Mouse (Mus musculus): Measurements from ENCODE around the gene Gpatch1.

Gene Gpatch1

DNA sequence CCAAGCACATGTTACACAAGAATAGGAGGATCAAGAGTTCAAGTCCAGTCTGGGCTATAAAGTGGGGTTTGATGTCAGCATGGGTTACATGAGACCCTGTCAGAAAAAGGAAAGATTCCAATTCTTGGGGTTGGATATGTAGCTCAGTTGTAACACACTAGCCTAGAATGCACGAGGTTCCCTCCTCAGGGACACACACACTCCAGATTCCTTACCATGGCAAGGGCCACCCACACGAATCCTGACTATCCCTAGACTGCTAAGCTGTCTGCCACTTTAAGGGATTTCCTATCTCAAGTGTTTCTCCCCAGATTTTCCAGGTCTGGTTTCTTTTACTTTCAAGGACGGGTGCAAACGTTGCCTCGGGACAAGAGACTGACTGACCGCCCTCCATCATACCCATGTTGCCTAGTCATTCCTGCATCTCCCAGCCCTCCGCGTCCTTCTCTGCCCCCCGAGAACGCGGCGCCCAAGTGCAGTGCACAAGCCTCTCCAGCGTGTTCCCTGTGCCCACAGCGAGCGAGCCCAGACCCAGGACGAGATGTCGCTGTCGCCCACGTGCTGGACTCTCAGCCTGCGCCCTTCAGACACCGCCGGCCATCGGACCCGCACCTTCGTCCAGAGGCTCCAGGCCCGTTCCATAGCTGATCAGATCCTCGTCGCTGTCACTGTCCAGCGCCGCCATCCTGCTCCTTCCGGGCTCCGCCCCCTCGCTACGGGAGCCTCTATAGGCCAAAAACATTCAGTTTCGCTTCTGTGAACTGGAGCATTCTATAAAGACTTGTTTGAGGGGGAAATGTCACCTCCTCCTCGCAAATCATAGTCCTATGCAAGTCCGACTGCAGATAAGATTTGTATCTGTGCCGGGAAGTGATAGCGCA is at the start of gene Gpatch1:
Gene Gpatch1 (minus strand): TSS at position 712 of the 881 bp plus-strand sequence.
- peak; percentile 82 for DNase-seq (ENCODE audit: low spot score)

DNA sequence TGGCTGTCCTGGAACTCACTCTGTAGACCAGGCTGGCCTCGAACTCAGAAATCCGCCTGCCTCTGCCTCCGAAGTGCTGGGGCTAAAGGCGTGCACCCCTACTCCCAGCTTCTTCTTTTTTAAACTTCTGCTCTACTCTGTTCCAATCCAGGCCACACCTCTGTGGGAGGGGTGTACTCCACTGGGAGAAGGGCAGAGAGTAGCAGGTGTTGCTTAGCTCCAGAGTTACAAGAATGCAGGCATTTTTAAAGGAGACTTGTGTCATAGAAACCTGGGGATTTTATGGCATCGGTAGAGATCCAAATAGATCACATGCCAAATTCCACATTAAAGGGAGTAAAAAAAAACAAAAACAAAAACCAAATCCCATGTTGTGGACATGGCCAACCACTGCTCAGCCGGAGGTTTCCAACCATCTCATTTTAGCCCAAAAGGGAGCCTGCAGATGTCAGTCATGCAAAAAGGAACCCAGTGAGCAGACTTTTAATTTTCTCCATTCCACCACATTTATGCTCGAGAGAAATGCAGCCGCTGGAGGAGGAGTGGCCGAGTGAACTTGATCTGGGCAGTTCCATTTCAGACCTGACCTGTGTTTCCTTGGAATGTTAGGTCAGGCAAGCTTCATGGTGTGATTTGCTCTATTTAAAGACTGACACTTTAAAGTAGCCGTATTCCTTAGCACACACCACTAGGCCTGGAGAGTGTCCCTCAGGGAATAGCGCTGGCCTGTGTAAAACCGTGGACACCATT is 47.1 kb upstream of the Gpatch1 start:
- DNase-seq (ENCODE audit: low spot score) = no peak

DNA sequence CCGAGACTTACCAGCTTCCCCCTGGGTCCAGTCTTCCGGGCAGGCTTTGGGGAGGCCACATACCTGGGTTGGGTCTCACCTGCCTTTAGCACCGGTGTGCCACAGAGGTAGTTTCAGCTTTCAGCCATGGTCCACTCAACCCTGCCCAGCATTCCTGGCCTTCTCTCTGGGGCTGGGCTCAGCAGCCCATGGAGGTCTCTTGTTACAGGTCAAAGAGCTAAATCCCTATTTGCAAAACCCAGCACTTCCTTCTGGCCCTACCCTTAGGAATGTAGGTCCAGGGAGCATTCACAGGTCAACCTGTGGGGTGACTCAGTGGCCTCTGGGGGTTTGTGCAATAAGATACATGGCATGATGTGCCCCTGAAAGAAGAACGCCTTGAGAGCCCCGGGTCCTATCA is 44.6 kb upstream of the Gpatch1 start:
- no peak for DNase-seq (ENCODE audit: low spot score)

DNA sequence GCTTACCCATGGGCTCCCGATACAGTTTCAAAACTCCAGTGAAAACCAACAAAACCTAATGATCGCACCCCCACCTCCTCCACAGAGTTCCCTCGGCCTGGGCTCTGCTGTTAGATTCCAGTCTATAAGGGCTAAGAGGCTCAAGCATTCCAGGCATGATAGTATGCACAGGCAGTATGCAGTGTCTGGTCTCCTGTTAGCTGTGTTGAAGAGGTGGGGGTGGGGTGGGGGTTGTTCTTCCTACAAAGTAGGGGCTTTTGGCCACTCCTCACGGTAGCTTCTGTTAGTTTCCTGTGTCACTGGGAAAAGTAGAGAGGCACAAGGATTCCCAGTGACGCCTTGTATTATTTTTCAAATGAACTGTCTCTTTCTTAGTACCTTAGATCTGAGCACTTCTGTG is 44.0 kb upstream of the Gpatch1 start:
- no peak for DNase-seq (ENCODE audit: low spot score)

DNA sequence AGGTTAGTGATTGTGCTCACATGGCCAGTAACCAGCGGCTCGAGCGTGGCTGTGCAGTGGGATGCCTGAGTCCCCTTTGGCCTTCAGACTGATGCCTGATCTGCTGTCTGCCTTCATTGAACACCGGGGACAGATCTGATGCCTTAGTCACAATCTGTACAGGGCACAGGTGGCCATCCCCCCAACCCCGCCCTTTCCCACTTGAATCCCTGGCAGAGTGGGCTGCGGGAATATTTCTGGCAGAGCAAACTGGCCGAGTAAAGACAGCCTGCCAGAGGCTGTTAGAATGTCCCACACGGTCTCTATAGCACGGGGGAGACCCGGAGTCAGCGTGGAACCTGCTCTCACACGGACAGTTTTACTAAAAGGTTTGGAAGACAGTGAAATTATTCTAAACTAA is 39.4 kb upstream of the Gpatch1 start:
- no peak for DNase-seq (ENCODE audit: low spot score)

DNA sequence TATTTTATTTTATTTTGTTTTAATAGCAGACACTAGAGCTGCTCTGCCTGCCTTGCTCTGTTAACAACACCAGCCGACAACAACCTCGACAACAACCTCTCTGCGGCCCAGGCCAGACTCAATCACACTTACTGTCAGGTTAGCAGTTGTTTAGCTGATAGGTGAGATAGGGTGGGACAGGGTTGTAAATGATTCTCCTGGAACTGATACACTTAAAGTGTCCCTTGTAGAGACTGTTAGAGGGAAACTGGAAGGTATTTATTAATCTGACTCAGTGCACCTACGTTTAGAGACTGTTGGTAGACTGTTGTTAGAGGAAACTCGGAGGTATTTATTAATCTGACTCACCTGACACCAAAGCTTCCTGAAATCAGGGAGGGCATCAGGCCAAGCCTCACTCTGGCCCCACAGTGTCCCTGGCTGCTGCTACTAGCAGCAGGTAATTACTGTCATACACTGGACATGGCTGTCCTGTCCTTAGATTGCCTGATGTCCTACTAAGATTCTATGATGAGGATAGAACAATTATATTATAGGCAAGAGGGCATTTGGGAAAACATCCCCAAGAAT is 37.1 kb upstream of the Gpatch1 start:
- no peak for DNase-seq (ENCODE audit: low spot score)

DNA sequence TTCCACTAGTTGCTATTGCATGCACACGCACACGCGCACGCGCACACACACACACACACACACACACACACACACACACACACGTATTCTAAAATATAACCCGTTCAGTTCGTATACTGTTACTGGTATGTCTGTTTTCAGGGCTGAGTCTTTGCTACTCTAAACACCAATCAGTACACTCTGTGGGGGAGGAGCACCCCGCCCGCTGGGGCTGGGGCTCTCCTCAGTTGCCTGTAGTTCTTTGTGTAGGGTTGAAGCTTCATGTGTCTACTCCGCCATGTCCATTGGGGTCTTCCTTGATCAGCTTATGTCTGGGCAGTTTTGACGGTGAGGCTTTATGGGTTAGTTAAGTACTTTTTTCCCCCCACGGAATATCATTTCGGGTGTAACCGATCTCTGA is 35.1 kb upstream of the Gpatch1 start:
- DNase-seq (ENCODE audit: low spot score) = no peak

DNA sequence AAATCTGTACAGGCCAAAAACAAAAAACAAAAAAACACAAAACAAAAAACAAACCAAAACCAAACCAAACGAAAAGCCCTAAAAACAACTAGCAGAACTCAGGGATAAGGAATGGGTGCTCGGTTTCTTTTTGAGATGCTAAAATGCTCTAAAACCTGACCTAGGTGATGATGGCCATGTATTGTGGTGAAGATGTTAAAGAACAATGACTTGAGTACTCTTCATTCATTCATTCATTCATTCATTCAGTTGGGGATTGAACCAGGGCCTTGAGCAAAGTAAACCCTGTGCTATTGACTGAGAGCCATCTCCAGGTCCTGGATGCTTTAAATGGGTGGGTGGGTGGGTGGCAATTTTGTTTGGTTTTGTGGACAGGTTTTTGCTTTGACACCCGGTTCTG is 32.9 kb upstream of the Gpatch1 start:
- no peak for DNase-seq (ENCODE audit: low spot score)

DNA sequence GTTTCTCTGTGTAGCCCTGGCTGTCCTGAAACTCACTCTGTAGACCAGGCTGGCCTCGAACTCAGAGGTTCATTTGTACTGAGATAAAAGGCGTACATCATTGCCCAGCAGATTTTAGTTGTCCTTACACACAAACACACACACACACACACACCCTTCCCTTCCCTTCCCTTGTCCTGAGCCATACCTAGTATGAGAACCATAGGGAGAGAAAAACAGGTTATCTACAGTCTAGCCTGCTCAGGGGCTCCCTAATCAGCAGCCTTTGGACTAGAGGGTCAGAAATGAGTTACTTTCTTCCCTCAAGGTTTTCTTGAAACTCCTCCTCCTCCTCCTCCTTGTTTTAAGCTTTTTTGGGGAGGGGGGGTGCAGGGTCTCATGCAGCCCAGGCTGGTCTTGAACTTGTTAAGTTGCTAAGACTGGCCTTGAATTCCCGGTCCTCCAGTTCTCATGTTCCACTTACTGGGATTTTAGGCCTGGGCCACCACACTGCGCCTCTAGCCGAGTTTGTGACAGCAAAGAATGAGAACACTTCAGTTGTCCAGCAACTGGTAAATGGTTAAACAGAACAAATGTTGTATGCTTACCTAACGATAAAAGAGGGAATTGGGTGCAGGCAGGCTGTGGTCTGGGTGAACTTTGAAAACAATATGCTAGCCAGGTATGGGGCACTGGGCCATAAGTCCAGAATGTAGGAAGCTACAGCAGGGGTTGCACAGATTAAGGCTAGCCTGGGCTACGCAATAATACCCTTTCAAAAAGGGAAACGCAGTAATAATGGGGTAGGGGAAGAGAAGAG is 31.8 kb upstream of the Gpatch1 start:
- DNase-seq (ENCODE audit: low spot score) = no peak

DNA sequence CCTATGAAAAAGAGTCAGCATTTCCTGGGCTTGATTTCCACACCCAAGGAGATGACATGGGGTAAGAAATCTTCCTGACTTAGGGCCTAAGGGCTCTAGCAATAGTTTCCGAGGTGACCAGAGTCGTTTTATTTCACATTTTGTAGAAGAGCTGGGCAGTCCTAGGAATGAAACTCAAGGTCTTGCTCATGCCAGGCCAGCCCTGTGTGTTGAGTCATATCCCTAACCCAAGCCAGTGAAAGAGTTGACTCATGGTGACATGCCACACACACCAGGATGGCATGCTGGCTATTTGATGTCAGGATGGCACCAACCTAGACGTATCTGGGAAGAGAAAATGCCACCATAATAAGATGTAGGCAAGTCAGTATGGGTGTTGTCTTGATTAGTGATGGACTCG is 30.8 kb upstream of the Gpatch1 start:
- DNase-seq (ENCODE audit: low spot score) = no peak

DNA sequence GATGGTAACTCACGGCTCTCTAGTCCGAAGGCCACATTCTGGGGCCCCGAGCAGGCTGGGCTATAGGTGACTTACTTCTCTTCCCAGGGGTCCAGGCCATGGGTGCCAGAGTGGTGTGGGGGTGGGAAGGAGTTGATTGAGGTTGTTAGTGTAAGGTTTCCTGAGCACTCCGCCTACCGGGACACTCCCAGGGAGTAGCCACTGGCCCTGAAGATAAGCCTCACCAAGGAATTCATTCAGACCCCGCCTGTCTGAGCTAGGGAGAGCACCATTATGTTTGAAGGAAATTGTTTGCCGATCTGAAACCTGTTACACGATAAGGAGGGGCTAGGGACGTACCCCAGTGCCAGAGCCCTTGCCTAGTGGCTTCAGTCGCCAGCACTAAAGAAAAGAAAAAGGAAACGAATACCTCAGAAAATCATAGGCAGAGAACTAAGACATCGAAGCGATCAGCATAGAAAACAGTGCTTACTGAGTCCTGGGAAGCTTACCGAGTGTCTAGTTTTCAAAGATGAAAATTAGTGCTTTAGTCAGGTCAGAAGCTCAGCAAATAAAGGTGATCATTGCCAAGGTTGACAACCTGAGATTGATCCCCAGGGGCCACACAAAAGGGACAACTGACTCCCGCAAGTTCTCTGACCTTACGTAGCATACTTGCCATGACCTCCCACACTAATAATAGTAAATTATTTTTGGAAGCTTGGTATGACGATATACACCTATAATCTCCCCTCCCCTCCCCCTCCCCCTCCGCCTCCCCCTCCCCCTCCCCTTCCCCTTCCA is 29.9 kb upstream of the Gpatch1 start:
- no peak for DNase-seq (ENCODE audit: low spot score)

DNA sequence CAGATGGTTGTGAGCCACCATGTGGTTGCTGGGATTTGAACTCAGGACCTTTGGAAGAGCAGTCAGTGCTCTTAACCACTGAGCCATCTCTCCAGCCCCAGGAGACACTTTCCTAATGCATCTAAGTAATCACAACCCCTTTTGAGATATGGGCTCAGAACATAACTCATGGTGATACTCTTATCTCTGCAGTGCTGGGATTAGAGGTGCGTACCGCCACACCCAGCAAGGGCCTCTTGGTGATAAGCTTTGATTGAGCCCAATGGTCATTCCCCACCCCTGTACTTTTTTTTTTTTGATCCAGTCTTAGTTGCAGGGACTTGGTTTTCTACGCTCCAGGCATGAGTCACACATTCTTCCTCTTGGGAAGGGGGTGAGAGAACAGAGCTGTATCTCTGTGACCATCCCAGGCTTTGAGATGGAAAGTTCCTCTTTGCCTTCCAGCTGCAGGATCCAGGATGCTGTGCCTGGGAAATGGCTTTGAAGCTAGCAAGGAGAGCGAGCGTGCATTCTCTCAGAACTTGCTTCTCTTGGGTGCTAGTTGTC is 26.6 kb upstream of the Gpatch1 start:
- DNase-seq (ENCODE audit: low spot score) = no peak

DNA sequence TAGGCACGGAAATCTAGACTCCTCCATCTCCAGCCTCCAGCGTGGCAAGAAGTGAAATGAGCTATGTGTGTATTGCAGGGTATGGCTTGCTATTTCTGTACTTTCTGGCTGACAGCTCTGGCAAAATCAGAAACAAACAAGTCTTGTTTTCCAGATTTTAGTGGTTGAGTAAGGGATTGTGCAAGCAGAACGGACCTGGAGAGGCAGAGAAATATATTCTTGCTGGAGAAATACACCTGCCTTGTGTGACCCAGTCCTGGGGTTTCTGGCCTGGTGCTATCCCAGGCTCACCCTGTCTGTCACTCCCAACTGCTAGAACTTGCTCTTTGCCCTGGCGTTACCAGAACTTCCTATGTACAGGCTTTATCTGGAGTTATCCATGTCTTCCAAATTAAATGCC is 24.3 kb upstream of the Gpatch1 start:
- no peak for DNase-seq (ENCODE audit: low spot score)

DNA sequence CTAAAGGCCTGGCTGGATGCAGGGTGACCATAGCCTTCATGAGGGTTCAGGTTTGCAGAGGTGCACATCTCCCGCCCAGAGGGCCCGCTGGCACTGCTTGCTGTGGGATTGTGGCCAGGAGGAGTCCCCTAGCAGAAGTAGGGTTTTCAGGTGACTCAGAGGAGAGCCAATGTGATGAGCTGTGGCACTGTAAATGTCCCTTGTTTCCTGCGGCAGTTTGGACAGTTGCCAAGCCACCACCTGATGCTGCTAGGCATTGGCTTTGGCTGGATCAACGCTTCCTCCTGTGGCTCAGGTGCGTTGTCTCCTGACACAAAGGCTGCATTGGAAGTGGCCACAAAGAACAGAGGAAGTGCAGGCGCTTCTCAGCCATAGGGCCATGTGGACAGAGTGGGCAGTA is 23.0 kb upstream of the Gpatch1 start:
- no peak for DNase-seq (ENCODE audit: low spot score)

DNA sequence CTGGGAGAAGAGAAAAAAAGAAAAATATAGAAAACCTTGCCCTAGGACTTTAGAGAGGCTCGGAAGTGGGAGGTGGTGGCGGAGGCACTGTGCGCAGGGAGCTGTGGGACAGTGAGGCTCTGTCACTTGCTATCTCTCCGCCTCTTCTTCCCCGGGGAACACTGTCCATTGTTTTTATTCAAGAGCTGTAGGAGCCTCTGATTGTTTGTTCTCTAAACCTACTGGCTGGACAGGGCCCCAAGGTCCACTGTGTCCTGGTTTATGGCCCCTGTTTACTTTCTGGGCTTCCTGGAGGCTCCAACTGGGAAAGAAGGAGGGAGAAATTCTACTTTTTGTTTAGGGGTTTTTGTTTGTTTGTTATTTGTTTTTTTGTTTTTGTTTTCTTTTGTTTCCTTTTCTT is 22.0 kb upstream of the Gpatch1 start:
- DNase-seq (ENCODE audit: low spot score) = no peak

DNA sequence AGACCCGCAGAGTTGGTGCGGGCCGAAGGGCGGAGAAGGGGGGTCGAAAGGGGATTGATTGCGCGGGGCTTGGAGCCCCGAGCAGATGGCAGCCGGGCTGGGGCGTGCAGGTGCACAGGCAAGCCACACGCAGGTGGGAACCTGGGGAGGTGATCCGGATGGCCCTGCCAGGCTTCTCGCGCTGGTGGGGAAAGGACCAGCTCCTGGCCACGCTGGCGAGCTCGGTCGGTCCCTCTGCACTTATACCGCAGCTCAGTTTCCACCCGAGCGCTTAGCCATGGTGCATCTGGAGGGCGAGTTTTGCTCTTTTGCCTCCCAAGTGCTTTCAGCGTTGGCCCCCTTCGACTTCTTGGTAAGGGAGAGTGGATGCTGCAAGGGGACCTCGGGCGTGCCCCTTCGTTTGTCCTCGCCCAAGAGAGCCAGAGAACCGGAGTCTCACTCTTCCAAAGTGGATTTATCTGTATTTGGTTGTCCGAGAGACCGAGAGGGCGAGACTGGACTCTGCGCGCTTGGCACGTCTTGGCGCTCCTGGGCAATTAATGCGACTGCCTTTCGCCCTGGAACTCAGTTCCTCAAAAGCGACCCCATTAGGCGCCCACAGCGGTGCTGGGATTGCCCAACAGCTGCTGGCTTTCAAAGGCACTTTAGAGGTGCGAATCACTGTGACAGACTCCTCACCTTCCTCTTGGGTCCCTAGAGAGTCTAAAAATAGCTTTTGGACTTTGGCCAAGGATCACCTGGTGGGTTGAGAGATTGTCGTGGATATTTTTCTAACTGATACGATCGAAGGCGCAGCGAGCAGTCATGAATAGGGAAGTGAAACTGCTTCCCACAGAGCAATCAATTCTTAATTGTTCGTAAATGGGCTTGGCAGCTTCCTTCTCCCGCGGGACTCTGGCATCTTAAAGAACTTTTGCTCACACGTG is 16.6 kb upstream of the Gpatch1 start:
- no peak for DNase-seq (ENCODE audit: low spot score)

DNA sequence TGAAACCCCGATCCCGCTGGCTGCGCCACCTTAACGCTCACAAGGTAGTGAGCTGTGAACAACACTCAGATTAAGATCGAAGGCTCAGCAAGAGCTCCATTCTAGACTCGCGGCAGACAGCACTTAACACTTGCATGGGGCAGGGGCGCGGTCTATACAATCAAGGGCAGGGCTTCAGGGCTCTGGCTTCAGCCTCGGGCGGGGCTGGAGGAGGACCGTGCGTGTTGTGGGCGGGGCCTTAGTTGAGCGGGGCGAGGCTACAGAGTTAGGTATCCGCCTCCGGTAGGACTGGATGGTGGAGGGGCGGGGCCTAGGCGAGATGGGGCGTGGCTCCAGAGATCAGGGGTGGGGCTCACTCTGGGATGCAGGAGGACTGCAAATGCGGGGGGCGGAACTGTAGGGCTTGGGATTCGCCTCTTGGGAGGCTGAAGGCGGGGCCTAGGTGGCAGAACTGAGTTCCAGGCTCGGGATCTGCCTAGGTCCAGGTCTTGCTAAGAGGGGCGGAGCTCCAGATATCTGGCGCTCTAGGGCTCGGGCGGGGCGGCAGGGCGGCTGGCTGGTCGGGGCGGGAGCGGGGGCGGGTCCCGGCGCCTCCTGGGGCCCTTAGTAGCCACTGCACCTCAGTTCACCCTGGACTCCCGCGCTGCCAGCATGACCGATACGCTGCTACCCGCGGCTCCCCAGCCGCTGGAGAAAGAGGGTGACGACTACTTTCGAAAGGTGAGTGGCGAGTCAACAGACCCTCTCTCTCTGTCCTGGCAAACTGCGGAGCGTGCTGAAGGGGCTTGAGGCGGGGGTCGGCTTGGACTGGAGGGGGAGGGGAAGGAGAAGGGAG is 15.7 kb upstream of the Gpatch1 start, which contains the start of gene Rhpn2:
Gene Rhpn2 (plus strand): TSS at position 479 of the 835 bp plus-strand sequence.
- peak; percentile 87 for DNase-seq (ENCODE audit: low spot score)

DNA sequence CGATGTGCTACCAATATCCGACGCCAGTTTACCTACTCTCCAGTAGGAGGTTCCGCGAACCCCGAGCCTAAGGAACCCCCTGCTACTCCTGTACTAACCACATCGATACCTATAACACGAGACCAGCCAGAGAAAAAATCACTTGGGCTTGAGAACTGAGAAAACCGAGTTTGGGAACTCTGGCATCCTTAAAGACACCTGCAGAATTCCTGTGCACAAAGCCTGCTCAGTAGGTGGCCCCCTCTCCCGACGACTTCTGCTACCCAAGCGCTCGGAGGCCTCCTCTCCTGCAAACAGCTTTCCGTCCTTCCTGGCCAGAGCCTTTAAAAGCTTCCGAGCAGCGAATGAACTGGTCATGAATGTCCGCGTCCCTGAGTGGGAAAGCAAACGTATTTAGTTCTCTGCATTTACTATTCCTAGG is 15.0 kb upstream of the Gpatch1 start:
- no peak for DNase-seq (ENCODE audit: low spot score)

DNA sequence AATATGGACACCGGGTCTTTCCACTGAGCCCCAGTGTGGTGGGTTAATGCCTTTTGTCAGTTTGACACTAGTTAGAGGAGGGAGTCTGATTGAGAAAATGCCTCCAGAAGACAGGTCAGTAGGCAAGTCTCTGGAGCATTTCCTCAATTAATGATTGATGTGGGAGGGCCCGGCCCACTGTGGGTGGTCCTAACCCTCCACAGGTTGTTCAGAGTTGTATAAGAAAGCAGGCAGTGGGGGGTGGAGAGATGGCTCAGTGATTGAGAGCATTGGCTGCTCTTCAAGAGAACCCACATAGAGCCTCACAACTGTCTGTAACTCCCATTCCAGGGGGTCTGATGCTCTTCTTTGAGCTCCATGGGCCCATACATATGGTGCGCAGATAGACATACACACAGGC is 13.3 kb upstream of the Gpatch1 start:
- DNase-seq (ENCODE audit: low spot score) = no peak
